Mouse (Mus musculus) heart, postnatal 0 days (tissue): ENCODE measurements at regions not wholly inside any gene's neighbourhood (a gene's known extent, or its start where the extent isn't known, plus 50 kb on each side); places are given as distances from the start of the nearest gene placed in this dataset.

ENCODE experiments used
- CTCF ChIP-seq: IDR thresholded peaks from 2 replicates; pipeline ENCODE4 v1.5.1; 2016; ENCODE audit warnings: antibody characterized with exemption, control low read depth, low read depth
- EP300 ChIP-seq: IDR thresholded peaks from 2 replicates; pipeline ENCODE4 v1.6.1; 2016; ENCODE audit warnings: antibody characterized with exemption, low read depth

- no peak for TF ChIP-seq CTCF
- TF ChIP-seq EP300: no peak
Observed at GRCm38 (mm10) chr1:107961009-107961408, 371.2 kb downstream of the Serpinb8 start.
